Mouse (Mus musculus) embryo, embryonic 10 days (tissue): ENCODE results near the gene Olfr46.
"Not testable (repeated sequence)": the region's sequence is repeated elsewhere in the genome, so short reads cannot be mapped to it uniquely, and the experiment has no call there.

Source experiments
- DNase-seq: peaks from one replicate; pipeline ENCODE4 v3.0.0-alpha.2; 2015; ENCODE audit warnings: low spot score

The Olfr46 gene

GRCm38 (mm10) chr7:140600969-140601368 is at the start of gene Olfr46:
Gene Olfr46, plus strand, starts transcription at chr7:140601269.
- not testable (repeated sequence) for DNase-seq

- no peak for DNase-seq
Observed at GRCm38 (mm10) chr7:140567586-140567985, 33.5 kb upstream of the Olfr46 start, which contains the start of gene Olfr538. Gene Olfr538, plus strand, starts transcription at chr7:140567886.

GRCm38 (mm10) chr7:140628670-140629069 is 27.6 kb downstream of the Olfr46 start, which contains the start of gene Olfr61:
Gene Olfr61, plus strand, starts transcription at chr7:140628970.
- DNase-seq: not testable (repeated sequence)

- no peak for DNase-seq
Observed at GRCm38 (mm10) chr7:140630559-140630958, 29.5 kb downstream of the Olfr46 start.

- DNase-seq: no peak
Observed at GRCm38 (mm10) chr7:140646152-140646551, 45.1 kb downstream of the Olfr46 start, which contains the start of gene Olfr53. Gene Olfr53, plus strand, starts transcription at chr7:140646452.

GRCm38 (mm10) chr7:140659630-140660029 is 58.6 kb downstream of the Olfr46 start, which contains the start of gene Olfr539:
Gene Olfr539, plus strand, starts transcription at chr7:140659930.
- no peak for DNase-seq
